Mouse (Mus musculus) kidney, embryonic 14.5 days (tissue): ENCODE data around the gene Unc13c. TPM values are rescaled to one million over a fixed set of nuclear protein-coding genes. Genes with fewer than 3 reads are reported as not detected.

Experiments
- ATAC-seq: fragments of 200-750 bp; cut with Nextera tagmentation; 2 replicates; pipeline ENCODE4 v1.8.0; 2017; ENCODE audit warnings: moderate number of reproducible peaks, mild to moderate bottlenecking, moderate TSS enrichment, moderate library complexity; ENCODE audit not compliant: low FRiP score, low TSS enrichment
- H3K27ac ChIP-seq: fragments of 300-500 bp; sonication (generic); 2 replicates; pipeline ENCODE4 v1.5.1; 2014; ENCODE audit warnings: low read depth, mild to moderate bottlenecking, low read length, moderate library complexity, mixed read lengths
- H3K27me3 ChIP-seq: fragments of 300-500 bp; sonication (generic); 2 replicates; pipeline ENCODE4 v1.6.1; 2014; ENCODE audit warnings: mild to moderate bottlenecking, low read length; ENCODE audit not compliant: control insufficient read depth, insufficient read depth
- H3K36me3 ChIP-seq: fragments of 300-500 bp; sonication (generic); 2 replicates; pipeline ENCODE4 v1.6.1; 2014; ENCODE audit warnings: low read length, mixed read lengths; ENCODE audit not compliant: control insufficient read depth, insufficient read depth
- H3K4me1 ChIP-seq: fragments of 300-500 bp; sonication (generic); 2 replicates; pipeline ENCODE4 v1.6.1; 2014; ENCODE audit warnings: low read length, mixed read lengths; ENCODE audit not compliant: control insufficient read depth, insufficient read depth
- H3K4me2 ChIP-seq: fragments of 300-500 bp; sonication (generic); replicated peaks from 2 replicates; pipeline ENCODE4 v1.6.1; 2014; ENCODE audit warnings: low read depth, mild to moderate bottlenecking, low read length
- H3K4me3 ChIP-seq: fragments of 300-500 bp; sonication (generic); 2 replicates; pipeline ENCODE4 v1.5.1; 2014; ENCODE audit warnings: mild to moderate bottlenecking, low read length
- H3K9ac ChIP-seq: fragments of 300-500 bp; sonication (generic); 2 replicates; pipeline ENCODE4 v1.6.1; 2014; ENCODE audit warnings: low read depth, mild to moderate bottlenecking, low read length, moderate library complexity
- H3K9me3 ChIP-seq: fragments of 300-500 bp; sonication (generic); 2 replicates; pipeline ENCODE4 v1.6.1; 2016; ENCODE audit warnings: low read length; ENCODE audit not compliant: control insufficient read depth
- WGBS: fragments of 180-500 bp; shearing (Covaris S2); extraction: QIAGEN DNeasy Blood & Tissue Kit; methylation state at CpG from one replicate; pipeline ENCODE4 v1.1.7; 2014; 5-methylcytosine and 5-hydroxymethylcytosine counted together
- polyA plus RNA-seq: library from polyadenylated mRNA; unstranded; fragments of >200 nt; fragmentation: Nextera tagmentation; extraction: Ambion mirVana; gene quantifications from 2 replicates; pipeline ENCODE4 v1.2.1, GENCODE M21; 2014

Gene Unc13c
- polyA plus RNA-seq, 1 experiment from 2014 or later = 0.60 TPM

DNA sequence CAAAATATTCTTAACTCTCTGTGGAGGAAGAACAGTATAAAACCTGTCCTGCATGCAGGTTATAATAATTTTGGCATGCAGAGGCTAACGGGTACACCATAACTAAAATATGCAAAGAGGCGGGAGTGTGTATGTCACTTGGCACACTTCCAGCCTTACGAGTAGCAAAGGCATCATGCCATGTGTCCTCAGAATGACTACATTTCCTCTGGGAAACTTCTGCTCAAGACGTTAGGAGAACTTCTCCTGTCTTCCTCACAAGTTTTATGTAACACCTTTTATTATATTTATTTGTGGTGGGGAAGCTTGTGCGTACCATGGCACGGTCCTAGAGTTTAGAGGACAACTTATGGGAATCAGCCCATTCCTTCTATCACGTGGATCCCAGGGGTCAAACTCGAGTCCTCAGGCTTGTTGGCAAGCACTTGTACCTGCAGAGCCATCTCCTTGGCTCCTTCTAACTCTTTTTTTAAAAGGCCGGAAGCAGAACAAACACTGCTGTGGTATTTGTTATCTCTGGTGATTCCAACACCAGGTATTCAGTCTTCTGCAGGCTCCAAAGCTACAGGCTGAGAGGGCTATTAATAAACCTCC lies 3.3 kb downstream of the Unc13c start:
- Histone ChIP-seq H3K9me3 (no peaks in the 10 kb centered on the region), H3K27ac (no peak overlapping the region), H3K4me2 (no peak overlapping the region), H3K4me1 (no peaks in the 10 kb centered on the region), H3K27me3 (peaks cover 6% of the 10 kb centered on the region; the same call in 1 of the 2 replicates), H3K36me3 (no peaks in the 10 kb centered on the region), H3K4me3 (no peak overlapping the region), H3K9ac (no peak overlapping the region)
- no peak for ATAC-seq
- 63% methylated on average over 9 of the region's 9 CpGs for WGBS

DNA sequence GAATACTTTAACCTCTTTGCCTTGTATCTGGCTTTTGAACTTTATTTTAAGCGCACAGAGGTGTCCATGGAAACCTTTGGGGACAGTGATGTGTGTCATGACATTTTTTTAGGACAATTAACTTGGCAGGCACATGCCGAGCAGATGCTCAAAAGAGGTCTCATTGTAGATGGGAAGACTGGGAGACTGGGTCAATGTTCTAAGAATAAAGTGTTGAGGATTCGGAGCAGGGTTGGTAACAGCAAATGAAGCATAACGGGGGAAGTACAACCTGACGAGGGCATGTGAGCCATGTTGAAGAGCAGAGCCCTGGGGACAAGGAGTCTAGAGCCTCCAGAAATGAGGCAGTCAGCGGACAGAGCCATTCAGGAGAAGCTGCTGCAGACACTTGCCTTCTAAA lies 6.3 kb downstream of the Unc13c start:
- Histone ChIP-seq H3K4me2 (no peak overlapping the region), H3K4me3 (no peak overlapping the region), H3K27me3 (peaks cover 3% of the 10 kb centered on the region; the same call in 1 of the 2 replicates), H3K9me3 (no peaks in the 10 kb centered on the region), H3K27ac (no peak overlapping the region), H3K4me1 (no peaks in the 10 kb centered on the region), H3K36me3 (no peaks in the 10 kb centered on the region), H3K9ac (no peak overlapping the region)
- 80% methylated on average over 6 of the region's 6 CpGs for WGBS
- no peak for ATAC-seq

DNA sequence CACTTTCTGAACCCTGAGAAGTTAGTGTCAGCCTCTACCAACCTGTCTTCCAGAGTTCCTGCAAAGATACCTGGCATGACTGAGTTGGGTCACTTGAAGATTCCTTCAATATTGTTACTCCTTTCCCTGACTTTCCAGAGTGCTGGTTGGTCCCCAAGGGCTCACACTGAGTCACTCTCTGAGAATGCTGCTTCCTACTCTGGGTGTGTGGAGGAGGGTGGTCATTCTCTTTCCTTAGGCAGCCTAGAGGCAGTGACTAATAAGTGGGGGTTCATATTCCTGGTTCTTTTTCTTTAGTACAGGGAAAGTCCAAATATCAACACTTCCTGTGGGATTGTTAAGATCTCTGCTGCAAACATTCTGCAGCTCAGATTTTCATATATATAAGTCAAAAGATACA lies 16.4 kb downstream of the Unc13c start:
- Histone ChIP-seq H3K9ac (no peak overlapping the region), H3K4me2 (no peak overlapping the region), H3K4me3 (no peak overlapping the region), H3K36me3 (no peaks in the 10 kb centered on the region), H3K4me1 (no peaks in the 10 kb centered on the region), H3K9me3 (no peaks in the 10 kb centered on the region), H3K27ac (no peak overlapping the region), H3K27me3 (no peaks in the 10 kb centered on the region)
- no peak for ATAC-seq

GRCm38 (mm10) chr9:73951586-73951985 lies 17.2 kb downstream of the Unc13c start:
- WGBS = 80% methylated on average over 4 of the region's 4 CpGs
- H3K4me2 ChIP-seq = no peak overlapping the region
- ATAC-seq = no peak
- no peaks in the 10 kb centered on the region for H3K36me3 ChIP-seq
- H3K4me1 ChIP-seq = no peaks in the 10 kb centered on the region
- no peaks in the 10 kb centered on the region for H3K27me3 ChIP-seq
- H3K9me3 ChIP-seq = no peaks in the 10 kb centered on the region
- H3K27ac ChIP-seq = no peak overlapping the region
- no peak overlapping the region for H3K4me3 ChIP-seq
- no peak overlapping the region for H3K9ac ChIP-seq

DNA sequence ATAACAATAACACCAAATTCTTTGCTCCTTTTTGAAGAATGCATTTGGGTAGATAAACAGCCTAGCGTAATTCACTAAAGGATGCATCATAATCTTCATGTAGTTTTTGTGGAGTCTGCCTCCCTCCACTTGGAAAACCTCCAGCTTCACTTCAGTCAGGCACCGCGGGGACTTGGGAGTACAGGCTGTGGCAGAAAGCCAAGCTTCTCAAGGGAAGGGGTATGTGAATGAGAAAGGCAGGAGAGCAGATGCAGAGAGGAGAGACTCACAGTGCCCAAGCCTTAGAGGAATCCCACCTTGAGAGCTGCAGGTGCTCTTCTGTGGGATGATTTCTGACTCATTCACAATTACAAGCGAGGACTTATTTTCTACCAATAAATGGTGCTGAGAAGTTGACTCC lies 33.9 kb downstream of the Unc13c start:
- H3K36me3 ChIP-seq = no peaks in the 10 kb centered on the region
- H3K4me3 ChIP-seq = no peak overlapping the region
- H3K9me3 ChIP-seq = no peaks in the 10 kb centered on the region; the same call in 1 of the 2 replicates
- 64% methylated on average over 4 of the region's 4 CpGs for WGBS
- H3K27ac ChIP-seq = no peak overlapping the region
- no peak for ATAC-seq
- no peak overlapping the region for H3K9ac ChIP-seq
- no peaks in the 10 kb centered on the region for H3K4me1 ChIP-seq
- no peaks in the 10 kb centered on the region for H3K27me3 ChIP-seq
- H3K4me2 ChIP-seq = no peak overlapping the region

DNA sequence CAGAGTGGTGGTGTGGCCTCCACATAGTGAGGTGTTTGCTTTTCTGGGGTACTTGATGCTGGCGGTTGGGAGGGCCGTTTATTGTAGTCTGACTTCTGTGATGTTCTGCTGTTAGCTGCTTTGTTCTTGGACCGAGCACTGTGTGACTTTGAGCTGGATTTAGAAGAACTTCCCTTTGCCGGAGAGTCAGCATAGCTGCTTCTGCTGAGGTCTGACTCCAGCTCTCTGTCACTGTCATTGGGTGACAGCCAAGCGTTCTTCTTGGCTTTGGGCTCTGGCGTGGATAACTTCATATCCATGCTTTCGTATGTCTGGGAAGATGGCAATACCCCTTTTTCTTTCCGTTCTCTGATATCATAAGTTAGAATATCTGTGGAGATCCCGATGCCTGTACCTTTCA lies 36.8 kb downstream of the Unc13c start:
- no peaks in the 10 kb centered on the region for H3K4me1 ChIP-seq
- H3K9me3 ChIP-seq = no peaks in the 10 kb centered on the region; the same call in 1 of the 2 replicates
- no peak overlapping the region for H3K9ac ChIP-seq
- H3K4me2 ChIP-seq = no peak overlapping the region
- no peak for ATAC-seq
- no peak overlapping the region for H3K4me3 ChIP-seq
- no peaks in the 10 kb centered on the region for H3K27me3 ChIP-seq
- no peak overlapping the region for H3K27ac ChIP-seq
- no peaks in the 10 kb centered on the region for H3K36me3 ChIP-seq
- 94% methylated on average over 9 of the region's 9 CpGs for WGBS

DNA sequence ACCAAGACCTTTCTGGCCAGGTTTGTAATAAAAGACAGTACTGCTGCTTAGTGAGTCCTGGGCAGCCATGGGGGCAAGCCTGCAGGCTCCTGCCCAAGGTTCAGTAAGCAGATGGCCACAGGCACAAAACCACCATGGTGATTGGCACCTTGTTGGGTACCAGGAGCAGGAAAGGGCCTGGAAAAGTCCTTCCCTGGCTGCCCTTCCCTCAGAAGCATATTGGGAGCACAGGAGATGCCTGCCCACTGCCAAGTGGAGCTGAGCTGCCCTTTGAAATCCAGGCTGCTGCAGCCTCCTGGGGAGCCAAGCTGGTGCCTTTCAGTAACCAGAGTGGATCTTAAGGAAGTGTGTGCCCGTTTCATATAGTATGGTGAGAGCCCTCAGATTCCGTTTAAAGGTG lies 41.5 kb downstream of the Unc13c start:
- H3K27ac ChIP-seq = no peak overlapping the region
- H3K4me1 ChIP-seq = no peaks in the 10 kb centered on the region
- H3K9me3 ChIP-seq = no peaks in the 10 kb centered on the region; the same call in 1 of the 2 replicates
- H3K36me3 ChIP-seq = no peaks in the 10 kb centered on the region
- ATAC-seq = no peak
- no peaks in the 10 kb centered on the region for H3K27me3 ChIP-seq
- WGBS = 64% methylated on average over 2 of the region's 2 CpGs
- H3K4me2 ChIP-seq = no peak overlapping the region
- H3K4me3 ChIP-seq = no peak overlapping the region
- no peak overlapping the region for H3K9ac ChIP-seq

- no peaks in the 10 kb centered on the region for H3K9me3 ChIP-seq
- 85% methylated on average over 11 of the region's 11 CpGs for WGBS
- H3K4me2 ChIP-seq = no peak overlapping the region
- H3K36me3 ChIP-seq = no peaks in the 10 kb centered on the region
- no peak overlapping the region for H3K4me3 ChIP-seq
- ATAC-seq = no peak
- H3K9ac ChIP-seq = no peak overlapping the region
- no peaks in the 10 kb centered on the region for H3K27me3 ChIP-seq
- no peak overlapping the region for H3K27ac ChIP-seq
- no peaks in the 10 kb centered on the region for H3K4me1 ChIP-seq
Measured at GRCm38 (mm10) chr9:73922449-73923115, 46.2 kb downstream of the Unc13c start.

GRCm38 (mm10) chr9:73905959-73906358 lies 62.8 kb downstream of the Unc13c start:
- no peak for ATAC-seq
- Histone ChIP-seq H3K4me3 (no peak overlapping the region), H3K36me3 (no peaks in the 10 kb centered on the region), H3K9me3 (peaks cover 5% of the 10 kb centered on the region; the same call in 1 of the 2 replicates), H3K4me2 (no peak overlapping the region), H3K9ac (no peak overlapping the region), H3K27me3 (no peaks in the 10 kb centered on the region), H3K4me1 (no peaks in the 10 kb centered on the region), H3K27ac (no peak overlapping the region)
- WGBS = 62% methylated on average over 4 of the region's 4 CpGs
